Mouse (Mus musculus) left cerebral cortex, adult 18-20 months (tissue): ENCODE results near the gene Lst1. TPM values are rescaled to one million over a fixed set of nuclear protein-coding genes. Genes with fewer than 3 reads are reported as not detected.
A peak's percentile ranks its signal among the peaks of the same experiment; 100 is the strongest.

Source experiments
- DNase-seq, 2 experiments: peaks; one replicate each; pipeline ENCODE4 v3.0.0; 2021 to 2022; ENCODE audit warnings: low spot score in 2 of 2, mixed read lengths in 1 of 2
- total RNA-seq, 2 experiments: library from RNA; stranded (reverse); gene quantifications; 2 replicates each; pipeline ENCODE4 v1.2.3; 2021

Gene Lst1
- total RNA-seq, 2 experiments from 2014 or later = 6.0 to 6.9 TPM

- DNase-seq = no peak
These were observed 21.7 kb upstream of the Lst1 start for GRCm38 (mm10) chr17:35209785-35210535.

GRCm38 (mm10) chr17:35205380-35205769, 17.1 kb upstream of the Lst1 start:
- no peak for DNase-seq

- no peak for DNase-seq
These were observed 16.5 kb upstream of the Lst1 start, which contains the start of gene Lta for GRCm38 (mm10) chr17:35204494-35205379. Gene Lta (minus strand): TSS chr17:35205351.

GRCm38 (mm10) chr17:35202442-35202841, 14.2 kb upstream of the Lst1 start:
- no peak for DNase-seq

- no peak for DNase-seq
These were observed 13.5 kb upstream of the Lst1 start, which contains the start of gene Tnf for GRCm38 (mm10) chr17:35201787-35202186. Gene Tnf (minus strand): TSS chr17:35202007.

GRCm38 (mm10) chr17:35201128-35201527, 12.9 kb upstream of the Lst1 start:
- DNase-seq = no peak

GRCm38 (mm10) chr17:35200398-35200797, 12.2 kb upstream of the Lst1 start:
- no peak for DNase-seq

GRCm38 (mm10) chr17:35198946-35199345, 10.7 kb upstream of the Lst1 start:
- no peak for DNase-seq

- DNase-seq = no peak
These were observed 9.8 kb upstream of the Lst1 start for GRCm38 (mm10) chr17:35198029-35198428.

GRCm38 (mm10) chr17:35197126-35197525, 8.9 kb upstream of the Lst1 start:
- no peak for DNase-seq

GRCm38 (mm10) chr17:35196321-35196641, 8.0 kb upstream of the Lst1 start:
- DNase-seq = no peak

GRCm38 (mm10) chr17:35195631-35196320, 7.5 kb upstream of the Lst1 start:
- DNase-seq = peak; percentile 78 to 83

- no peak for DNase-seq
These were observed 6.8 kb upstream of the Lst1 start for GRCm38 (mm10) chr17:35194844-35195630.

GRCm38 (mm10) chr17:35193881-35194843, 5.9 kb upstream of the Lst1 start, which contains the start of gene Ltb:
Gene Ltb (plus strand): TSS chr17:35194439.
- DNase-seq = no peak

GRCm38 (mm10) chr17:35192924-35193323, 4.7 kb upstream of the Lst1 start:
- no peak for DNase-seq

GRCm38 (mm10) chr17:35191723-35192122, 3.5 kb upstream of the Lst1 start:
- DNase-seq = no peak

GRCm38 (mm10) chr17:35190096-35190495, 1.9 kb upstream of the Lst1 start:
- DNase-seq = no peak

- no peak for DNase-seq
These were observed 947 bp upstream of the Lst1 start for GRCm38 (mm10) chr17:35189186-35189585.

- no peak for DNase-seq
These were observed 894 bp downstream of the Lst1 start for GRCm38 (mm10) chr17:35187345-35187744.

- DNase-seq = no peak
These were observed 1.6 kb downstream of the Lst1 start for GRCm38 (mm10) chr17:35186681-35187080.
